Mouse (Mus musculus) monocyte, adult 2 months (primary cell): ENCODE measurements around the gene Mindy2.
A peak's percentile ranks its signal among the peaks of the same experiment; 100 is the strongest.

Experiments
- DNase-seq, 2 experiments: peaks; one replicate each; pipeline ENCODE4 v3.0.0; 2022; ENCODE audit warnings: low spot score in 2 of 2, low read depth in 1 of 2

The Mindy2 gene

GRCm38 (mm10) chr9:70668048-70668447 lies 11.1 kb upstream of the Mindy2 start:
- no peak for DNase-seq

- DNase-seq: no peak
These were observed 9.8 kb upstream of the Mindy2 start for GRCm38 (mm10) chr9:70666811-70667210.

- DNase-seq: no peak
These were observed 8.6 kb upstream of the Mindy2 start for GRCm38 (mm10) chr9:70665372-70666145.

GRCm38 (mm10) chr9:70664847-70665246 lies 7.9 kb upstream of the Mindy2 start:
- DNase-seq: no peak

GRCm38 (mm10) chr9:70658266-70658665 lies 1.3 kb upstream of the Mindy2 start:
- DNase-seq: no peak

- DNase-seq: peak in 1 of 2 experiments; percentile 54
These were observed 605 bp downstream of the Mindy2 start, which contains the start of gene Gm10642 for GRCm38 (mm10) chr9:70656130-70657007. TSS of gene Gm10642 (plus strand) at chr9:70656251.

GRCm38 (mm10) chr9:70655764-70656129 lies 1.2 kb downstream of the Mindy2 start:
- DNase-seq: no peak

GRCm38 (mm10) chr9:70654496-70654895 lies 2.5 kb downstream of the Mindy2 start:
- no peak for DNase-seq

GRCm38 (mm10) chr9:70653875-70654274 lies 3.1 kb downstream of the Mindy2 start:
- DNase-seq: no peak

GRCm38 (mm10) chr9:70652221-70652620 lies 4.8 kb downstream of the Mindy2 start:
- DNase-seq: no peak

- no peak for DNase-seq
These were observed 6.0 kb downstream of the Mindy2 start for GRCm38 (mm10) chr9:70650994-70651393.

- no peak for DNase-seq
These were observed 6.7 kb downstream of the Mindy2 start for GRCm38 (mm10) chr9:70650260-70650659.

- no peak for DNase-seq
These were observed 20.2 kb downstream of the Mindy2 start for GRCm38 (mm10) chr9:70636748-70637147.

GRCm38 (mm10) chr9:70631665-70632064 lies 25.3 kb downstream of the Mindy2 start:
- DNase-seq: no peak

- no peak for DNase-seq
These were observed 27.3 kb downstream of the Mindy2 start for GRCm38 (mm10) chr9:70629711-70630110.

- no peak for DNase-seq
These were observed 45.8 kb downstream of the Mindy2 start for GRCm38 (mm10) chr9:70611026-70611673.

- DNase-seq: no peak
These were observed 54.7 kb downstream of the Mindy2 start for GRCm38 (mm10) chr9:70602186-70602845.

GRCm38 (mm10) chr9:70598271-70598670 lies 58.7 kb downstream of the Mindy2 start:
- no peak for DNase-seq

GRCm38 (mm10) chr9:70591486-70591885 lies 65.5 kb downstream of the Mindy2 start:
- no peak for DNase-seq

GRCm38 (mm10) chr9:70590775-70591174 lies 66.2 kb downstream of the Mindy2 start:
- peak in 1 of 2 experiments; percentile 12 for DNase-seq

- no peak for DNase-seq
These were observed 69.8 kb downstream of the Mindy2 start for GRCm38 (mm10) chr9:70587171-70587570.
